Mouse (Mus musculus): ENCODE measurements around the gene Pm20d1. TPM values are rescaled to one million over a fixed set of nuclear protein-coding genes. Genes with fewer than 3 reads are reported as not detected.

Pm20d1 gene
- polyA plus RNA-seq, 1 experiment from 2014 or later, result 0.82 TPM

- Histone ChIP-seq H3K4me2 (no peak overlapping the region), H3K9me3 (ENCODE audit: control insufficient read depth, low read length) (no peaks in the 10 kb centered on the region), H3K9ac (ENCODE audit: low read length) (no peak overlapping the region), H3K27ac (ENCODE audit: low read depth, low read length) (no peak overlapping the region), H3K4me1 (ENCODE audit: control insufficient read depth, insufficient read depth, low read length) (no peaks in the 10 kb centered on the region), H3K4me3 (ENCODE audit: low read depth, low read length) (no peak overlapping the region), H3K27me3 (ENCODE audit: control insufficient read depth, insufficient read depth, low read length) (no peaks in the 10 kb centered on the region), H3K36me3 (ENCODE audit: control insufficient read depth, insufficient read depth, low read length) (no peaks in the 10 kb centered on the region)
- no peak for ATAC-seq (ENCODE audit: low FRiP score)
- DNase-seq (ENCODE audit: low spot score, missing footprints), result no peak
- WGBS, result 71% methylated on average over 3 of the region's 3 CpGs
Observed at GRCm38 (mm10) chr1:131769296-131769695, 27.9 kb upstream of the Pm20d1 start.

- Histone ChIP-seq H3K4me3 (ENCODE audit: low read depth, low read length) (no peak overlapping the region), H3K27ac (ENCODE audit: low read depth, low read length) (no peak overlapping the region), H3K4me1 (ENCODE audit: control insufficient read depth, insufficient read depth, low read length) (no peaks in the 10 kb centered on the region), H3K9me3 (ENCODE audit: control insufficient read depth, low read length) (no peaks in the 10 kb centered on the region), H3K36me3 (ENCODE audit: control insufficient read depth, insufficient read depth, low read length) (no peaks in the 10 kb centered on the region), H3K9ac (ENCODE audit: low read length) (no peak overlapping the region), H3K27me3 (ENCODE audit: control insufficient read depth, insufficient read depth, low read length) (no peaks in the 10 kb centered on the region), H3K4me2 (no peak overlapping the region)
- ATAC-seq (ENCODE audit: low FRiP score) (no peak), DNase-seq (ENCODE audit: low spot score, missing footprints) (no peak)
- WGBS, result 80% methylated on average over 4 of the region's 4 CpGs
Observed at GRCm38 (mm10) chr1:131770656-131771055, 26.5 kb upstream of the Pm20d1 start.

- no peaks in the 10 kb centered on the region for H3K9me3 ChIP-seq (ENCODE audit: control insufficient read depth, low read length)
- H3K36me3 ChIP-seq (ENCODE audit: control insufficient read depth, insufficient read depth, low read length), result no peaks in the 10 kb centered on the region
- no peak overlapping the region for H3K9ac ChIP-seq (ENCODE audit: low read length)
- H3K4me1 ChIP-seq (ENCODE audit: control insufficient read depth, insufficient read depth, low read length), result no peaks in the 10 kb centered on the region
- no peaks in the 10 kb centered on the region for H3K27me3 ChIP-seq (ENCODE audit: control insufficient read depth, insufficient read depth, low read length)
- H3K4me2 ChIP-seq, result no peak overlapping the region
- no peak for ATAC-seq (ENCODE audit: low FRiP score)
- H3K27ac ChIP-seq (ENCODE audit: low read depth, low read length), result no peak overlapping the region
- H3K4me3 ChIP-seq (ENCODE audit: low read depth, low read length), result no peak overlapping the region
- DNase-seq (ENCODE audit: low spot score, missing footprints), result no peak
Observed at GRCm38 (mm10) chr1:131771440-131771839, 25.7 kb upstream of the Pm20d1 start.

GRCm38 (mm10) chr1:131794591-131794990 lies 2.6 kb upstream of the Pm20d1 start:
- 30% methylated on average over 3 of the region's 3 CpGs for WGBS
- no peak overlapping the region for H3K4me2 ChIP-seq
- no peak overlapping the region for H3K27ac ChIP-seq (ENCODE audit: low read depth, low read length)
- no peaks in the 10 kb centered on the region for H3K27me3 ChIP-seq (ENCODE audit: control insufficient read depth, insufficient read depth, low read length)
- ATAC-seq (ENCODE audit: low FRiP score), result no peak
- no peak overlapping the region for H3K4me3 ChIP-seq (ENCODE audit: low read depth, low read length)
- no peaks in the 10 kb centered on the region for H3K4me1 ChIP-seq (ENCODE audit: control insufficient read depth, insufficient read depth, low read length)
- H3K9ac ChIP-seq (ENCODE audit: low read length), result no peak overlapping the region
- no peaks in the 10 kb centered on the region for H3K9me3 ChIP-seq (ENCODE audit: control insufficient read depth, low read length)
- no peak for DNase-seq (ENCODE audit: low spot score, missing footprints)
- H3K36me3 ChIP-seq (ENCODE audit: control insufficient read depth, insufficient read depth, low read length), result no peaks in the 10 kb centered on the region

GRCm38 (mm10) chr1:131795171-131795570 lies 2.0 kb upstream of the Pm20d1 start:
- Histone ChIP-seq H3K4me3 (ENCODE audit: low read depth, low read length) (no peak overlapping the region), H3K27me3 (ENCODE audit: control insufficient read depth, insufficient read depth, low read length) (no peaks in the 10 kb centered on the region), H3K4me1 (ENCODE audit: control insufficient read depth, insufficient read depth, low read length) (no peaks in the 10 kb centered on the region), H3K27ac (ENCODE audit: low read depth, low read length) (no peak overlapping the region), H3K9ac (ENCODE audit: low read length) (no peak overlapping the region), H3K4me2 (no peak overlapping the region), H3K36me3 (ENCODE audit: control insufficient read depth, insufficient read depth, low read length) (no peaks in the 10 kb centered on the region), H3K9me3 (ENCODE audit: control insufficient read depth, low read length) (no peaks in the 10 kb centered on the region)
- 88% methylated on average over 3 of the region's 3 CpGs for WGBS
- DNase-seq (ENCODE audit: low spot score, missing footprints), result no peak
- no peak for ATAC-seq (ENCODE audit: low FRiP score)

- DNase-seq (ENCODE audit: low spot score, missing footprints), result no peak
- H3K27ac ChIP-seq (ENCODE audit: low read depth, low read length), result no peak overlapping the region
- ATAC-seq (ENCODE audit: low FRiP score), result no peak
- H3K4me2 ChIP-seq, result no peak overlapping the region
- H3K27me3 ChIP-seq (ENCODE audit: control insufficient read depth, insufficient read depth, low read length), result no peaks in the 10 kb centered on the region
- H3K9me3 ChIP-seq (ENCODE audit: control insufficient read depth, low read length), result no peaks in the 10 kb centered on the region
- H3K4me1 ChIP-seq (ENCODE audit: control insufficient read depth, insufficient read depth, low read length), result no peaks in the 10 kb centered on the region
- 37% methylated on average over 1 of the region's 1 CpGs for whole genome bisulfite sequencing
- H3K36me3 ChIP-seq (ENCODE audit: control insufficient read depth, insufficient read depth, low read length), result no peaks in the 10 kb centered on the region
- no peak overlapping the region for H3K4me3 ChIP-seq (ENCODE audit: low read depth, low read length)
- no peak overlapping the region for H3K9ac ChIP-seq (ENCODE audit: low read length)
Observed at GRCm38 (mm10) chr1:131800001-131800400, 2.8 kb downstream of the Pm20d1 start.

GRCm38 (mm10) chr1:131801071-131801470 lies 3.9 kb downstream of the Pm20d1 start:
- WGBS, result 96% methylated on average over 8 of the region's 8 CpGs
- H3K27ac ChIP-seq (ENCODE audit: low read depth, low read length), result no peak overlapping the region
- H3K9me3 ChIP-seq (ENCODE audit: control insufficient read depth, low read length), result no peaks in the 10 kb centered on the region
- H3K36me3 ChIP-seq (ENCODE audit: control insufficient read depth, insufficient read depth, low read length), result no peaks in the 10 kb centered on the region
- H3K4me3 ChIP-seq (ENCODE audit: low read depth, low read length), result no peak overlapping the region
- no peak overlapping the region for H3K9ac ChIP-seq (ENCODE audit: low read length)
- H3K4me1 ChIP-seq (ENCODE audit: control insufficient read depth, insufficient read depth, low read length), result no peaks in the 10 kb centered on the region
- ATAC-seq (ENCODE audit: low FRiP score) (no peak), DNase-seq (ENCODE audit: low spot score, missing footprints) (no peak)
- no peak overlapping the region for H3K4me2 ChIP-seq
- no peaks in the 10 kb centered on the region for H3K27me3 ChIP-seq (ENCODE audit: control insufficient read depth, insufficient read depth, low read length)

- Histone ChIP-seq H3K27me3 (ENCODE audit: control insufficient read depth, insufficient read depth, low read length) (no peaks in the 10 kb centered on the region), H3K9ac (ENCODE audit: low read length) (no peak overlapping the region), H3K9me3 (ENCODE audit: control insufficient read depth, low read length) (no peaks in the 10 kb centered on the region), H3K36me3 (ENCODE audit: control insufficient read depth, insufficient read depth, low read length) (no peaks in the 10 kb centered on the region), H3K4me1 (ENCODE audit: control insufficient read depth, insufficient read depth, low read length) (no peaks in the 10 kb centered on the region), H3K27ac (ENCODE audit: low read depth, low read length) (no peak overlapping the region), H3K4me3 (ENCODE audit: low read depth, low read length) (no peak overlapping the region), H3K4me2 (no peak overlapping the region)
- ATAC-seq (ENCODE audit: low FRiP score), result no peak
- WGBS, result 86% methylated on average over 5 of the region's 5 CpGs
- DNase-seq (ENCODE audit: low spot score, missing footprints), result no peak
Observed at GRCm38 (mm10) chr1:131802652-131803051, 5.5 kb downstream of the Pm20d1 start.

GRCm38 (mm10) chr1:131804166-131804565 lies 7.0 kb downstream of the Pm20d1 start:
- no peaks in the 10 kb centered on the region for H3K9me3 ChIP-seq (ENCODE audit: control insufficient read depth, low read length)
- no peaks in the 10 kb centered on the region for H3K36me3 ChIP-seq (ENCODE audit: control insufficient read depth, insufficient read depth, low read length)
- H3K27ac ChIP-seq (ENCODE audit: low read depth, low read length), result no peak overlapping the region
- no peaks in the 10 kb centered on the region for H3K27me3 ChIP-seq (ENCODE audit: control insufficient read depth, insufficient read depth, low read length)
- DNase-seq (ENCODE audit: low spot score, missing footprints) (no peak), ATAC-seq (ENCODE audit: low FRiP score) (no peak)
- H3K4me1 ChIP-seq (ENCODE audit: control insufficient read depth, insufficient read depth, low read length), result no peaks in the 10 kb centered on the region
- H3K4me3 ChIP-seq (ENCODE audit: low read depth, low read length), result no peak overlapping the region
- WGBS, result 96% methylated on average over 3 of the region's 3 CpGs
- H3K9ac ChIP-seq (ENCODE audit: low read length), result no peak overlapping the region
- H3K4me2 ChIP-seq, result no peak overlapping the region

GRCm38 (mm10) chr1:131808986-131809385 lies 11.8 kb downstream of the Pm20d1 start:
- Histone ChIP-seq H3K9me3 (ENCODE audit: control insufficient read depth, low read length) (no peaks in the 10 kb centered on the region), H3K36me3 (ENCODE audit: control insufficient read depth, insufficient read depth, low read length) (no peaks in the 10 kb centered on the region), H3K4me2 (no peak overlapping the region), H3K4me3 (ENCODE audit: low read depth, low read length) (no peak overlapping the region), H3K27ac (ENCODE audit: low read depth, low read length) (no peak overlapping the region), H3K27me3 (ENCODE audit: control insufficient read depth, insufficient read depth, low read length) (no peaks in the 10 kb centered on the region), H3K4me1 (ENCODE audit: control insufficient read depth, insufficient read depth, low read length) (no peaks in the 10 kb centered on the region), H3K9ac (ENCODE audit: low read length) (no peak overlapping the region)
- DNase-seq (ENCODE audit: low spot score, missing footprints) (no peak), ATAC-seq (ENCODE audit: low FRiP score) (no peak)
- WGBS, result 84% methylated on average over 1 of the region's 1 CpGs

Measured in midbrain, embryonic 11.5 days (tissue).